Mouse (Mus musculus) forebrain, embryonic 13.5 days (tissue): ENCODE measurements around the gene Mpv17l2. TPM values are rescaled to one million over a fixed set of nuclear protein-coding genes. Genes with fewer than 3 reads are reported as not detected.

Source experiments
- microRNA-seq: library from miRNA; unstranded; fragments of <30 nt; microRNA quantifications from one replicate; pipeline ENCODE4, GENCODE M21; 2016
- polyA plus RNA-seq: library from polyadenylated mRNA; unstranded; fragments of >200 nt; fragmentation: Nextera tagmentation; extraction: Ambion mirVana; gene quantifications from 2 replicates; pipeline ENCODE4 v1.2.1, GENCODE M21; 2015

The Mpv17l2 gene
- polyA plus RNA-seq, 1 experiment from 2014 or later, result 48.0 TPM

Small RNA genes lying within 50 kb of the gene (microRNA-seq; reads per million reads assigned to microRNA genes)
- gene Mir7240, result not detected

Other genes starting within 250 kb of the Mpv17l2 start
- gene Fkbp8, start 233.2 kb downstream of the Mpv17l2 start, polyA plus RNA-seq, result 357 and 385 TPM in 2 replicates
- 52.5 and 53.6 TPM in 2 replicates for gene Kxd1, start 233.0 kb downstream of the Mpv17l2 start, polyA plus RNA-seq
- 16.5 and 16.6 TPM in 2 replicates for gene Ell, start 221.5 kb downstream of the Mpv17l2 start, polyA plus RNA-seq
- gene Isyna1, start 166.6 kb downstream of the Mpv17l2 start, polyA plus RNA-seq, result 87.1 and 105 TPM in 2 replicates
- 81.9 and 101 TPM in 2 replicates for gene Ssbp4, start 152.1 kb downstream of the Mpv17l2 start, polyA plus RNA-seq
- gene Lrrc25, start 144.8 kb downstream of the Mpv17l2 start, polyA plus RNA-seq, result 0.65 and 0.68 TPM in 2 replicates
- gene Gdf15, start 128.5 kb downstream of the Mpv17l2 start, polyA plus RNA-seq, result 0.15 TPM in 1 of 2 replicates, not detected in the other
- gene Pgpep1, start 100.6 kb downstream of the Mpv17l2 start, polyA plus RNA-seq, result 64.6 and 80.8 TPM in 2 replicates
- 238 and 239 TPM in 2 replicates for gene Lsm4, start 87.7 kb downstream of the Mpv17l2 start, polyA plus RNA-seq
- gene Jund, start 62.0 kb downstream of the Mpv17l2 start, polyA plus RNA-seq, result 58.6 and 68.8 TPM in 2 replicates
- gene Iqcn, start 57.5 kb downstream of the Mpv17l2 start, polyA plus RNA-seq, result 0.05 and 0.11 TPM in 2 replicates
- not detected in 2 replicates for gene Gm3336, start 42.4 kb downstream of the Mpv17l2 start, polyA plus RNA-seq
- gene Pde4c, start 37.2 kb downstream of the Mpv17l2 start, polyA plus RNA-seq, result 0.10 TPM in 1 of 2 replicates, not detected in the other
- gene Rab3a, start 6.3 kb downstream of the Mpv17l2 start, polyA plus RNA-seq, result 180 and 188 TPM in 2 replicates
- 84.3 and 84.6 TPM in 2 replicates for gene Pik3r2, start 15.8 kb upstream of the Mpv17l2 start, polyA plus RNA-seq
- 15.8 and 16.0 TPM in 2 replicates for gene Mast3, start 44.1 kb upstream of the Mpv17l2 start, polyA plus RNA-seq
- gene Il12rb1, start 47.5 kb upstream of the Mpv17l2 start, polyA plus RNA-seq, result 0.09 TPM in 1 of 2 replicates, not detected in the other
- gene Arrdc2, start 78.8 kb upstream of the Mpv17l2 start, polyA plus RNA-seq, result 5.6 and 5.7 TPM in 2 replicates
- gene Kcnn1, start 102.3 kb upstream of the Mpv17l2 start, polyA plus RNA-seq, result 11.2 and 13.5 TPM in 2 replicates
- 169 and 179 TPM in 2 replicates for gene Ccdc124, start 113.0 kb upstream of the Mpv17l2 start, polyA plus RNA-seq
- gene Slc5a5, start 131.8 kb upstream of the Mpv17l2 start, polyA plus RNA-seq, result 0.50 and 0.67 TPM in 2 replicates
- 3,255 and 3,517 TPM in 2 replicates for gene Rpl18a, start 136.5 kb upstream of the Mpv17l2 start, polyA plus RNA-seq
- 57.0 and 58.2 TPM in 2 replicates for gene Map1s, start 145.0 kb upstream of the Mpv17l2 start, polyA plus RNA-seq